Mouse (Mus musculus) CD8-positive naive resting alpha-beta T cell, adult 2 months (primary cell): ENCODE measurements around the gene Dld.

Experiments used
- DNase-seq, 2 experiments: peaks; one replicate each; pipeline ENCODE4 v3.0.0; 2022; ENCODE audit warnings: low read depth in 2 of 2, low spot score in 2 of 2

Dld gene

GRCm38 (mm10) chr12:31350944-31351928, at the start of gene Dld:
Gene Dld, minus strand, starts transcription at chr12:31351453.
- peak; percentile 90 to 93 for DNase-seq

GRCm38 (mm10) chr12:31400821-31401220, 49.6 kb upstream of the Dld start:
- DNase-seq: no peak

- no peak for DNase-seq
Observed at GRCm38 (mm10) chr12:31397709-31398108, 46.5 kb upstream of the Dld start.

- no peak for DNase-seq
Observed at GRCm38 (mm10) chr12:31395895-31396294, 44.6 kb upstream of the Dld start.

GRCm38 (mm10) chr12:31391696-31392095, 40.4 kb upstream of the Dld start:
- DNase-seq: no peak

- no peak for DNase-seq
Observed at GRCm38 (mm10) chr12:31390571-31390970, 39.3 kb upstream of the Dld start, which contains the start of gene Slc26a3. Gene Slc26a3, plus strand, starts transcription at chr12:31390871.

GRCm38 (mm10) chr12:31387303-31387702, 36.0 kb upstream of the Dld start:
- DNase-seq: no peak

- no peak for DNase-seq
Observed at GRCm38 (mm10) chr12:31382451-31382850, 31.2 kb upstream of the Dld start.

- DNase-seq: no peak
Observed at GRCm38 (mm10) chr12:31380878-31381277, 29.6 kb upstream of the Dld start.

- DNase-seq: no peak
Observed at GRCm38 (mm10) chr12:31377241-31377640, 26.0 kb upstream of the Dld start.

- DNase-seq: no peak
Observed at GRCm38 (mm10) chr12:31376326-31376950, 25.2 kb upstream of the Dld start.

GRCm38 (mm10) chr12:31375283-31375615, 24.0 kb upstream of the Dld start:
- no peak for DNase-seq

GRCm38 (mm10) chr12:31374603-31375282, 23.5 kb upstream of the Dld start:
- peak; percentile 9 to 37 for DNase-seq

- DNase-seq: no peak
Observed at GRCm38 (mm10) chr12:31369656-31370055, 18.4 kb upstream of the Dld start.

- DNase-seq: no peak
Observed at GRCm38 (mm10) chr12:31369118-31369517, 17.9 kb upstream of the Dld start.

- no peak for DNase-seq
Observed at GRCm38 (mm10) chr12:31367721-31368120, 16.5 kb upstream of the Dld start.

- DNase-seq: no peak
Observed at GRCm38 (mm10) chr12:31366428-31366827, 15.2 kb upstream of the Dld start.

GRCm38 (mm10) chr12:31350191-31350943, 886 bp downstream of the Dld start:
- no peak for DNase-seq

GRCm38 (mm10) chr12:31333261-31333660, 18.0 kb downstream of the Dld start:
- no peak for DNase-seq

- DNase-seq: no peak
Observed at GRCm38 (mm10) chr12:31327139-31327538, 24.1 kb downstream of the Dld start.

GRCm38 (mm10) chr12:31323136-31323695, 28.0 kb downstream of the Dld start:
- no peak for DNase-seq
